Mouse (Mus musculus) ES-Bruce4 (cell line): ENCODE measurements around the gene Dmd.

Source experiments
- CTCF ChIP-seq: IDR thresholded peaks from one replicate; pipeline ENCODE4 v1.8.1; 2011; ENCODE audit warnings: low read depth, low read length
- EP300 ChIP-seq: IDR thresholded peaks from 2 replicates; pipeline ENCODE4 v1.6.1; 2011; ENCODE audit warnings: low read depth, low read length; ENCODE audit not compliant: insufficient read depth
- POLR2A ChIP-seq: IDR thresholded peaks from one replicate; pipeline ENCODE4 v1.8.1; 2011; ENCODE audit warnings: low read length; ENCODE audit not compliant: insufficient read depth

- TF ChIP-seq POLR2A (no peak), CTCF (no peak), EP300 (no peak)
Measured at GRCm38 (mm10) chrX:85046631-85047030, 2098.0 kb downstream of the Dmd start.
